Mouse (Mus musculus) right cerebral cortex, postnatal 10 days (tissue): ENCODE measurements around the gene Irf2bpl.

Source experiments
- DNase-seq, 2 experiments: peaks; one replicate each; pipeline ENCODE4 v3.0.0; 2021; ENCODE audit warnings: low spot score in 2 of 2

Gene Irf2bpl

DNA sequence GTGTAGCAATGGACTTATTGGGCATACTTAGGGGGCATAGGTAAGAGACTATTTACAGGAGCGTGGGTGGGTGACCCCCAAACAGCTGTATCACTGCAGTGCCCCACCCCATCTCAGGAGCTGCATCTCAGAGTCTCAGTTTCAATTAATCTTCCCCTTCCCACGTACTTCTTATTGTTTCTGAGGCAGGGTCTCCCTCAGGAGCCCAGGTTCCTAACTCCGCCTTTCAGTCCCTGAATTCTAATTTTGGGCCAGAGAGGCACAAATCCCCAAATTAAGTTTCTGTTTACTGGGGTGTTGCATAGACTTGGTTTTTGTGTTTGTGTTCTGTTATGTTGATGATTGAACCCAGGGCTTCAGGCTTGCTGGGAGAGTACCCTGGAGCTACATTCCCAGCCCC, 13.8 kb upstream of the Irf2bpl start:
- no peak for DNase-seq

DNA sequence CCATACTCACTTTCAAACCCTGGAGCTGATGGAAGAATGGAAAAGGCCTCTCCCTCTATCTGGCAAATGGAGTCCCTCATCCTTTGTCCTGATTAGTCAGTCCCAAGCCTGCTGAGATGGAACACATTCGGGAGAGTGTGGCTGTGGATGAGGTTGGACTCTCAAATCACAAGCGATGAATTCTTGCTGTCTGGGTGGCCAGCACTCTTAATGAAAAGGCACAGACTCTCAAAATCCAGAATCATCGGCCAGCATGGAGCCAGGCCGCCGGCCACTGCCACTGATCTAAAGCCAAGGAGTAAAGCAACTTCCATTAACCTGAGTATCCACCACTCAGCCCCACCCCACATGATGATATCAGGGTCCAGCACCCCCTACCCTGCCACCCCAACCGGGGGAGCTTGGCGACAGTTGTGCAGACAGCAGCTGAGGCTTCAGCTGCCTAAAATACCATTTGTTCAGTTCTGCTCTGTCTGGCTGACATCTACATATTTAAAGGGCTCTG, 13.2 kb upstream of the Irf2bpl start:
- no peak for DNase-seq

DNA sequence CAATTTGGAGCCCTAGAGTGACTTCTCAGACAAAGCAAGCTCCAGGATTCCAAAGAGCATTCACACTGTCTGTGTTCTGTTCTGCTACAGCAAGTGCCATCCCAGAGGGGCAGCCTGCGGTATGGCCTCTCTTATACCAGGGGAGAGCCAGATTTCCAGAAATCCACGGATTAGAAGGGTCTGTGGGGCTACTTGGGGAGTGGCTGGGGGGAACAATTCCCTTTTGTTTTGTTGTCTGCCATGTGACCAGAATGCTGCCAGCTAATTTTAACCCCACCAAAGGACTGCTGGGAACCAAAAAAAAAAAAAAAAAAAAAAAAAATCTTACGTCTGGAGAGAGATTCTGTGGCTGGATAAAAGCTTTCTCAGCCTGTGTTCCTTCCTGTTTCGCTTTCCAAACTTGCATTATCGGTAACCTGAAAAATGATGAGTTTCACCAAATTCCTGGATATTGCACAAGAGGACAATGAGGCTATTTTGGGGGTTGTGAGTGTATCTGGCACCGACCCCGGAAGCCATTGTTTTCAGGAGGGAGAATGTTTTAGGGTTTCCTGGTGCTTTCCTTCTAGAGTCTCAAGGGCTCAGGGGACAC, 12.4 kb upstream of the Irf2bpl start:
- DNase-seq, result no peak

DNA sequence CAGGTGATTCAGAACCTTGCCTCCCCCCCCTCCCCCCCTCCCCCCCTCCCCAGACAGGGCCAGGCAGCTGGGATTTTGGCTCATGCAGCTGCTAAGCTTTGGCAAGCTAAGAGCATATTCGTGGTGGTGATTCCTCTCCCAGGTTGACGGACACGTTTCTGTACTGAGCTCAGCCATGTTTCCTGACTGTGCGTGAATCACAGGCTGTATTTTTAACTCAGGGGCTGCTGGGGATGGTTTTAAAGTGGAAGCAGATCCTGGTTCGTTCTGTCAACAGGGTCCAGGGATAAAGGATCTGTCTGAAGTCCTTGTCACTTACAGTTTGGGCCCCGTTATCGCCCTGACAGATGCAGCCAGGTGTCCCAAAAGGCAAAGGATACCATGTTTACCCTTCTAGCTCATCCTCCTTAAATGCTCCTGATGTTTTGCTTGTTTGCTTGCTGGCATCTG, 11.9 kb upstream of the Irf2bpl start:
- peak in 1 of 2 experiments; percentile 70 for DNase-seq

DNA sequence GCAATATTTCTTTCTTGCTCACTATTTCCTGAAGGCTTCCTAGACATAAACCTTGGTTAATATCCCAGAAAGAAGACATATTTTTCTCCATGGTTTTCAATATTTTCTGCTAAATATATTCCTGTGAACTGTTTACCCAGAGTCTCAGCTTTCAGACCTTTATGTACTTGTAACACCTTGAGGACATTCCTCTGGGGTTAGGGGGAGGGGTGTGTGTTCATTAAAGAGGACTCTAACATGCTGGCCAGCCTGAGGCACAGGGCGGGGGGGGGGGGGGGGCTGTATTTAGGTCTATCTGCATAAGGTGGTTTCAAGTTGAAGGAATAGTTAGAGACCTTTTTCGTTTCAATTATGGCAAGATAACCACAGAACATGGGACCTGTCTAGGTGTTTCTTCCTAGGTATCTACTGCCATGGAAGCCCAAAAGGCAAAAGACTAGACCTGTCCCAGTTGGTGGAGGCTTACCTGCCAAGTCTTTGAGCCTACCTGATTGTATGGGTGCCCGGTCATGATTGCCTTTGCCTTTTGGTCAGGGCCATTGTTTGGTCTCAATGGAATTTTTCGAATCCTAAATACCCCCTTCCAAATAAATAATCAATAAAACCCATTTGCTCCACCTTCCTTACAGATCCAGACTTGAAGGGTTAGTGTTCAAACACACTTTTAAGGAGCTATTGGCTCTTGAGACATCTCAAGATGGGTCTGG, 11.3 kb upstream of the Irf2bpl start:
- DNase-seq, result no peak

DNA sequence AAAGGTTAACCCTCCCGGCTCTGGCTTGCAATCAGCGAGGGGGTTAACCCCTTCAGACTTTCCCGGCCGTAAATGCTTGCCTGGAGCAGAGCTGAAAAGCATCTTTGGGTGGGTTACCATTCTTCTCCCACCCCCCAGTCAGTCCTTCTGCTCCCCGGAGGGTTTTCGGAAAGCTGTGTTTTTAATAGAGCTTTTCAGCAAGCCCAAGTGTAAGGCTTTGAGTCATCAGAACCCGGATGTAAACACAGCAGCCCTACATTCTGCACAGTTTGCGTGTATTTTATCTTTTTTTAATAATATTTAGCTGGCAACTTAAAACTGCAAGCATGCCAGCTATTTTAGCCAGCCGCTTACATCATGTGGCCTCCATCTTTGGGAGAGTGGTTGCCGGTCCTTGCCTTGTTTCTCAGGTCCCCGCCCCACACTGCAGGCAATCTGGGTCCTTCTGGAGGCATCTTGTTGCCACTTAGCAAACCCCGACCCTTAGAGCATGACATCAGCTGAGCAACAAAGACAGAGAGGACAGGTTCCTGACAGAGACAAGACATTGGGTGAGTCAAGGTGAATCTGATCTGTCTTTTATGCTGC, 10.3 kb upstream of the Irf2bpl start:
- DNase-seq, result peak; percentile 65 to 76

DNA sequence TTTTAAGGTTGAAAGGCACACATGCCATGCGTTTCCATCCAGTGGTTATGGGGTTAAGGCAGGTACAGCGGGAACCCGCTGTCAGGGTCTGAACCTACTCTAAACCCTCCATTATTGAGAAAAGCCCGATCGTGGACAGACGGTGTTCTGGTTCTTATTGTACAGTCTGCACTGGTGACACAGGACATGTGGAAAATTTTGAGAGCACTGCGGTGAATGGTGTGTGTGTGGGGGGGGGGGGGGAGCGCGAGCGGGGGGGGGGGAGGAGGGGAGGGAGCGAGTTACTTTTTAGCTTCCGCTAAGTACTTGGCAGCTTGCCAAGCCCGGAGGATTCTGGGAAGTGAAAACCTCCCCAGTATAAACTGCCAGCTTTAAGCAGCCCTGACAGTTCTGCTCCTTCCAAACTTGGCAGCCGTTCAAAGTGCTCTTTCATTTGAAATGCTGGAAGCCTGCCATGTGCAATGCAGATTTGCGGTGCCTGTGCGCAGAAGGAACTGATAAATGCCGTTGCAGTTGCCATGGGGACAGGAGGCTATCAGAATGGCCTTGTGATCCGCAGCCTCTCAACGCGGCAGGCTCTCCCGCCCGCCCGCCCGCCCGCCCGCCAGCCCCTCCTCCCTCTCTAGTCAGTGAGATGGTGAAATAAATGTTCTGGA, 9.7 kb upstream of the Irf2bpl start:
- DNase-seq, result peak; percentile 100

DNA sequence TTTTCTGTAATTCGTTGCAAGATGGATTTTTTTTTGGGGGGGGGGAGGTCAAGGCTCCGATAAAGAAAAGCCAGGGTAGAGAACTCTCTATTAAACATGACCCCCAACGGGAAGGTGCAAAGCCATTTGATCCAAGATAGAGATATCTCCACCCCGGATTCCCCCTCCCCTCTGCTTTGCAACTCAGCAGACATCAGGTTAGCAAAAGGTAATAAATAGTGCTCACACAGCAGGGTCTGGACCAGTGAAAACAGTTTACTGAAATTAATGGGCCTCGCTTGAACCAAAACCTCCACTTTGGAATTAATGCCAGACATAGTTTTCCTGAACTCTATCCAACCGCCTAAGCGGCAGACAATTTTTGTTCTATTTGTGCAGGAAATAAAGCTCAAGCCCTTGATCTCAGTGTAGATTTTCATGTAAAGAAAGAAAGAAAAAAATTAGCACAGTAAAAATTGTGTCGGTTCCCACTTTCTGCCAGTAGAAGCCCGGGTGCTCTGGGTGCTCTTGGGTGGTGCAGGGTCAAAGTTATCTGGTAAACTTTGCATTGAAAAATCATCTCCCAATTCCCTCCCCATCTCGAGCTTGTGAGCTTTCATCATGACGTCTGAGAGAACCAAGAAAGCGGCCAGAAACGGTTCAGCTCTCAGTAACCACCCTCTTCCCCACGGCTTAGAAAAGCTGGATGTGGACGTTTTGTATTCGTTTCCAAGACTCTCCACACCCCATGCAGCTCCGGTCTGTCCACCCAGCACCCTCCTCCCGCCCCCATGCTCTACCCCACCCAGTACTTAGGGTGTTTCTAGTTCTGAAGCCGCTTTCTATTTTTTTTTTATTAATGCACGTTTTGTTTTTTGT, 9.0 kb upstream of the Irf2bpl start:
- peak in 1 of 2 experiments; percentile 75 for DNase-seq

DNA sequence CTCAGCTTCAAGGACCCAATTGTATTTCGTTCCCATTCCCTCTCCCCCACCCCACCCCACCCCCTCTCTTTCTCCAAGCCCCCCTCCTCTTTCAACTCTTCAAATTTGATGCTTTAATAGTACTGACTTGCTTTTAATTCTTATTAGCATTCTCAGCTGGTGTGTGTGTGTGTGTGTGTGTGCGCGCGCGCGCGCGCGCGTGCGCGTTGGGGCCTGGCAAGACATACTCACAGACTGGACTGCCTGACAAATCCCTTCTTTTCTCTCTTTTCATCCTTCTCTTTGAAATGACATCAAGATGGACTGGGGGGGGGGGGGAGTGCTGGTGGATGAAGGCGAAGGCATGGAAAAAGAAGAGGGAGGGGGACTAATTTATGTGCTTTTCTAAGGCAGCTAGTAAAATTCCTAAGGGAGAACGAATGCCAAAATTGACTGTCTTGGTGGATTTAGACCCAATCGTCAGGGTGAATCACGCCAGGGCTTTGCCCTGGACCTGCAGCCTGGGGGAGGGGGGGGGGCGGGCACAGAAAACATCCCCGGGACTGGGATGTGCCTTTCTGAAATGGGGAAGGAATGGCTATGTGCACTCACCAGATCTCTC, 8.2 kb upstream of the Irf2bpl start:
- DNase-seq, result no peak

DNA sequence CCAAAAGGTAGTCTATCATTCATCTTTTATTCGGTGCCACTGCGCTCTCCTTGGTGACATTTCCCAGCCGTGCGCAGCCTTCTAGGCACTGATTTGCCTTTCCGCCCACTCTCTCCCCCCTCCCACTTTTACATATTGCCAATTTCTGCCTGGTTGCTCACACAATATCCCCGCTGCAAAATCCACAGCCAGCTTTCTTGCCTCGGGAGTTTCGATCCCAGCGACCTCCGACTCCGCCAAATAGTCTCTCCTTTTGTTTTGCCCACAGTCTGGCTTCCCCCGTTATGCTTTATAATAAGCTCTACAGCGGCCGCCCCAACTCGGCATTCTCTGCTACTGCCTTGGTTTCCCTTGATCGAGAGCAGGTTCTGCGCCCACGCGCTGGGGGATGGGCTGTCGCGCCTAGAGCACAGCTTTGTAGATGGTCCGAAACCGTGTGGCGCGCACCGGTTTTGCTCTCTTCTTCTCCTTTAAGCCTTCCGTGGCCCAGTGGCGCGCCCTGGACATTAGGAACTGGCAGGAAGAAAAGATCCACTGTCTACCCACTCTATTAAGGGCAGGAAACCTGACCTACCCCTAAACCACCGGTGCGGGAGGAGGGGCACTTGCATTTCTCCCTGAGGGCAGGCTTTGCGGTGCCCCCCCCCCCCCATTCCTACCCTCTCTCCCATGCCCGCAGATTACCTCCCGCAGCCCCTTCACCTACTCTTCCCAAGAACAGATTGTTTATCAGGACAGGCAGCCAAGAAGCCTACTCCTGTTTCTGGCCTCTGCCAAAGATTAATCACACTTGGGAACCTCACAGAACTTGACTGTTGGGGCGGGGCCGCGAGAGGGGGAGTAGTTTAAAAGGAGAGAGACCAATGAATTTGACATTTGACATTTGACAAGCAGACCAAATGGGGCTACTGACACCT, 7.4 kb upstream of the Irf2bpl start:
- peak; percentile 84 for DNase-seq

DNA sequence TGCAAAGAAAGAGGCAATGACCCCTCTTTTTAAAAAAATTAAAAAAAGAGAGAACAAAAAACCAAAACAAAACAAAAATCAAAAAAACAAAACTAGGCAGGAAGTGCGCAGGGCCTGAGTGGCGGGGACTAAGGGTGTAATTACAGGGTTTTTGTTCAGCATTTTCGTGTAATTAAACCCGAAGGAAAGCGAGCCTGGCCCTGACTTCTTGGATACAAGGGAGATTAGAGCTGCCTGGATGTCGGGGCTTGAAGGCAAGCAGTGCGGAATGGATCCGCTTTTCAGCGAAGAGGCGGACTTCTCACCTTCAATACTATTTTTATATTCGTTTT, 6.8 kb upstream of the Irf2bpl start:
- DNase-seq, result no peak

DNA sequence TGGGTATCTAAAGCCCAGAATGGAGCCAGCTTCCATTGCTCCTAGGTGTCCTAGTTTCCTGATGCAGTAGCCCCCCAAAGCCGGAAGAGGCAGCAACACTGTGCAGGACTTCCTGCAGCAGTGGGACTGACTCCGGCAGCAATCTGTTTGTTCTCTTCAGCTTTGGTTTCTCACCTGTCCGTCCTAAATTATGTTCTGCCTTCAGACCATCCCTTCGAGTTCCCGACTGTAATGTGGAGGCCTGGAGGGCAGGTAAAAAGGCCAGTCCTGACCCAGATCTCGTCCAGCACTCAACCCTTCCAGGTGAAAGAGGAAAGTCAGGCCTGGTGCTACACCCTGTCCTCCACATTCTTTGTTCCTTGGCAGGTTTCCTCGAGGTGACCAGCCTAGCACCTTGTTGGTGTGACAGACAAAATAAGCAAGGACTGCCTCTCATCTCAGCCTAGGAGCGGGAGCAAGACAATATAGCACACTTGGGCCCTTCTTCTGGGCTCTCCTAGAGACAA, 6.3 kb upstream of the Irf2bpl start:
- DNase-seq, result peak; percentile 65 to 66

DNA sequence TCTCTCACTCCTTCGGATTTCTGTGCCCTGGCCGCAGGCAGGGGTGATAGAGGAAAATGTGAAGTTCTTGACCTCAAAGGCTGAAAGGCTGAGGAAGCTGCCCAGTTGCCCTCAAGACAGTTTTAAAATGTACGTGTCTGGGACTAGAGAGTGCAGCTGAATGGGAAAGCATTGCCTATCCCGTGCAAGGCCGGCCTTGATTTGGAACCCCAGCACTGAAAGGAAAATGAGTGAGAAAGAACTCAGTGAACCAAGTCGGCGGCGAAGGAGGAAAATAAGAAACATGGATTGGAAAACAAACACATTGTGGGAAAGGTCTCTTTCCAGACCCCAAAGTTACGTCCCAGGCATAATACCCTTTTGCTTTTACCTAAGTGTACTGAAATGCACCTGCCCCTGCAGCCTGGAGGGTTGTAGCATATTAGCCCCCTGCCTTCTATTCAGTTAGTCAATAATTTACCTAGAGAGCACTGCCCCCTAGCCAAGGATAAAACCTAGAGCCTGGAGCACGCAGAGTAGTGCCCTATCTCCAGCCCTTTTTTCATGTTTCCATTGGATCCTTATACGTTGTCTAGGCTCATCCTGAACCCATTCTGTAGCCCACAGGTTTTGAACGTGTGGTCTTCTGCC, 5.6 kb upstream of the Irf2bpl start:
- DNase-seq, result peak in 1 of 2 experiments; percentile 19

DNA sequence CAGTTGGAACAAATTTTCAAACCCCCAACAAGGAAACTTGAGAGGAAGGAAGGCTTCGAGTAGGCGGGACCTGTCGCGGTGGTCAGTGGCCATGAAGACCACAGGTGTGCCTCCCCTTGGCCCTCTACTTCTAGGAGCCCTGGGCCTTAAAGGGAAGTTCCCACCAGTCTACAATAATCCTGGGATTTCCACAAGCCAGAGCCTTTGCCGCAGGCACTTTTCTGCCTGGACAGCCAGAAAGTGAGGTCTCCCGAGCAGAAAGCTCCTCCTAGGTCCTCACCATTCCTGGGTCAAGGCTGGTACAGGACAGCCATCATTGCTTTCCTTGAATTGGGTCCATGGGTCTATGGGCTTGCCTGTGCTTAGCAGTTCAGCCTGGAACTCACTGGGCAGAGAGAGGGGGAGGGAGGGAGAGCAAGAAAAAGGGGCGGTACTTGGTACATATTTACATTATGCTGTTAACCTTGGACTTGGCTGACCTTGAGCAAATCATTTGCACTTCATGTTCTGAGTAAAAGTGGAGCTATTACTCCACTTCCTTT, 4.6 kb upstream of the Irf2bpl start:
- peak in 1 of 2 experiments; percentile 16 for DNase-seq

DNA sequence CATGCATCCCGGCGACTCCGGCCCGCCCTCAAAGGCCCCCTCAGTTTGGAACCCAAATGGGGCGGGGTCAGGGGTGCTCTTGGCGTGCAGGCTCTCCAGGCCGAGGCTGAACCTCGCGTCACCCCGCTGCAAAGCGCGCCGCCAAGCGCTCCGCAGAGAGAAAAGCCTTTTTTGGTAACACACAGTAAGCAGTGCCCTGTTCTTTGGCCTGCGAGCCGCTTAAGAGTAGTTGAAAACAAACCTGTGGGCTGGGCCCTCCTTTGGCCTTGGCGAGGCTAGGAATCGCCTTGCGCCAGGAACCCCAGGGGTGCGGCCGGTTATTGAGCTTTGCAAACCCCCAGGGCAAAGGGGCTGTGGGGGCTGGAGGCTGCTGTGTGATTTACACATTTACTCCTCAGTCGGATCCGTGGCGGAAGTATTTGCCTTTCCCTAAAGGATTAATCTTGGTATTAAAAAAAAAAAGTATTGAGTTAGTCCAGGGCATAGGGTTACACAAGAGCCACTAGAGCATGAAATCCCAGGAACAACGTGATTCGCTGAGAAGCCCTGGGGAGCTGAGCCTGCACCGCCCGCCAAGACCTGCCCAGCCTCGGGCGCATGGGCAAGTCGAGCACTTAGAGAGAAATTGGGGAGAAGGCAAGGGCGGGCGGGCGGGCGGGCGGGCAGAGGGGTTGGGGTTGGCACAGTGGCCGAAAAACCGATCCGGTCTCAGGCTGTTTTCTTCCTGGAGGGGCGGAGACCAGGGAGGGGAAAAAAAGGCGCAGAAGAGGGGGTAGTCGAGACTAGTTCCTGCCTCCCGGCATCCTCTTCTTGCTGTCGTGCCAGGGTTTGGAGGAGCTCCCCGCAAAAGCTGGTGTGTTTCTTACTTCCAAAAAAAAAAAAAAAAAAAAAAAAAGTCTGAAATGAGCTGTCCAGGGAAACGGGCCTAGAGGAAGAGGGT, 3.8 kb upstream of the Irf2bpl start:
- DNase-seq, result peak; percentile 86 to 89

DNA sequence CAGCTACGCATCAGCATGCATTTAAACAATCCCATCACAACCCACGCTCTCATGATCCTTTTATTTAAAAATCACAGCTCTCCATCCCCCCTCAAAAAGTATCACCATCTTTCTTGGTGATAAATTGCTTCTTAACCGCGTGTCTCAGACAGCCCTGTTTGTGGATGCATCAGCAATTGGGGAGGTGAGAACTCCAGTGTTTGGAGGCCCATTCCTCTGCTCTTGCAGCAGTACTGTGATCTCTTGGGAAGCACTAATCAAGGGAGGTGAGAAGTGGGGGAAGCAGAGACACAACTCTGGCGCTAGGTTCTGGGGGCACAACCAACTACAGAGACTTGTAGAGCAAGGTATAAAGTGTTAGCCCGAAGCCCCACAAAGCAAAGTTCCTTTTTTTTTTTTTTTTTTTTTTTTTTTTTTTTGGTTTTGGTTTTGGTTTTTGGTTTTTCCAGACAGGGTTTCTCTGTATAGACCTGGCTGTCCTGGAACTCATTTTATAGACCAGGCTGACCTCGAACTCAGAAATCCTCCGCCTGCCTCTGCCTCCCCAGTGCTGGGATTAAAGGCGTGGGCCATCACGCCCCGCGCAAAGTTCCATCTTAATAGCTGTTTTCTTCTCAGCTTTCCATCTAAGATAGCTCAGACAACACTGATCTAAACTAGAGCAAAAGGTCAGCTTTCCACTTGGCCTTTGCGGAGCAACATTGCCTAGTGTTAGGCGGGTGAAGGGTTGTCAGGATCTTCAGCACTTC, 3.0 kb upstream of the Irf2bpl start:
- no peak for DNase-seq

DNA sequence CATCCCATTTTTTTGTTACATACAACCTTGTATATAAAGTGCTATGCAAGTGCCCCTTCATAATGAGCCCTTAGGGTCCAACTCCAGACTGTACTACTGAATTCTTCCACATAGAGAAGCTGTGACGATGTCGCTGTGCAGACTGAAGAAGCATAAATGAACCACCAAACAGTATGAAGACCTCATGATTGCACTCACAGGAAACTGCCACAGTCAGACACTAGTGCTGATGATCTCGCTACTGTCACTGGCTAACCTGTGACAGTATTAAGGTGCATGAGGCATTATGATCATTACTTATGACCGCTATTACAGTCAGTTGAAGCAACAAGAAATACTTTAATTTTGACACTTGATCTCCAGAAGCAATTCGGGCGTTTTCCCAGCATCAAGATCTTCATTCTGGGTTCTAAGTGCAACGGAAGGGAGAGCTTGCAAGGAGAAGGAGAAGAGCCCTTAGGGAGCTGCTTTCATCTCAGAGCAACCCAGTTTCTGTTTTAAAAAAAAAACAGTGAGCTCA, 1.9 kb upstream of the Irf2bpl start:
- DNase-seq, result no peak
